Mouse (Mus musculus): ENCODE measurements at regions not wholly inside any gene's neighbourhood (a gene's known extent, or its start where the extent isn't known, plus 50 kb on each side); places are given as distances from the start of the nearest gene placed in this dataset.
"Not testable (repeated sequence)": the region's sequence is repeated elsewhere in the genome, so short reads cannot be mapped to it uniquely, and the experiment has no call there.

DNA sequence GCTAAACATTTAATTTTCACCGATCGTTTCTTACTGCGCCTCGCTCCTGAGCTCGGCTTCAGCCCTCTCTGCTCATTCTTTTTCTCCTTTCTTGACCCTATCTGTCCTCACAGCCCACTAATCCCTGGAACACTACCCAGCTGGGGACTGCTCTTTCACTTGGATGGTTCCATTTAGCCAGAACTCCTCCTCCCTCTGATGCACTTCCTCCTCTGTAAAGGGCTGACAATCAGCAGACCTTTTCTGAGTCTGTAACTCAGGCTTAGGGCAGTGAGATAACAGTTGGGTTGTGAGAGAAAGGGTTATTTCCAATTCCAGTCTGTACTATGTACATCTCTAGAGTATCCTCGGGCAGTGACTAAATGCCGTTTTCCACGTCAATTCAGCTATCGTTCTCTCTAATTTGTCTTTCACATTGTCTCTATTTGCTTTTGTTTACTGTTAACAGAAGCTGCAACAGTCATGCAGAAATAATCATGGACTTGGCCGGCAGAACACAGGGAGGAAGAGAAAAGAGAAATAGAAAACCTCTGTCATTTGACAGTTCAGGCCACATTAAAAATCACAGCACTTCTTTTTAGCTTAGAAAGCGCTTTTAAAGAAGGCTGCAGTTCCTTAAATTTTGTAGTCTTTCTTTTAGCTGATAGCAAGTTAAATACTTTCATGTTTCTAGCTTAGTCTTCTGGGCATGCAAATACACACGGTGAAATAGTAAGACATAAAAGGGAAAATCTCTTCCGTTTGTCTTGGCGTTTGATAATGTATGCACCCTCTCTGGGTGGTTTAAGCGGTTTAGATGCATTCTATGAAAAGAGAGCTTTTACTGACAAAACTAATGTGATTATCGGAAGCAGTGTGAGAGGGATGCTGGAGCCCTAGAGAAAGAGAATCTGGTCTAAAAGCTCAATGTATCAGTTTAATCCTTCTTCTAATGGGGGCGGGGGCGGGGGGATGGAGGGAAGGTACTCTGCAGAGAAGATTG is 94.7 kb upstream of the Fam181b start:
- Histone ChIP-seq H3K36me3 (ENCODE audit: control insufficient read depth, insufficient read depth, low read length) (no peaks in the 10 kb centered on the region), H3K4me1 (ENCODE audit: control insufficient read depth, insufficient read depth, low read length) (no peaks in the 10 kb centered on the region), H3K4me3 (ENCODE audit: low read length) (no peak overlapping the region), H3K9me3 (ENCODE audit: control insufficient read depth, low read length) (no peaks in the 10 kb centered on the region), H3K9ac (ENCODE audit: low read depth, low read length) (no peak overlapping the region), H3K4me2 (ENCODE audit: low read depth, low read length) (no peak overlapping the region), H3K27ac (ENCODE audit: low read length) (no peak overlapping the region), H3K27me3 (replicated peaks; ENCODE audit: control insufficient read depth, insufficient read depth, low read length) (no peaks in the 10 kb centered on the region)
- ATAC-seq, result peak; percentile 62; the same call in 1 of the 2 replicates
- 47% methylated on average over 18 of the region's 18 CpGs for WGBS

DNA sequence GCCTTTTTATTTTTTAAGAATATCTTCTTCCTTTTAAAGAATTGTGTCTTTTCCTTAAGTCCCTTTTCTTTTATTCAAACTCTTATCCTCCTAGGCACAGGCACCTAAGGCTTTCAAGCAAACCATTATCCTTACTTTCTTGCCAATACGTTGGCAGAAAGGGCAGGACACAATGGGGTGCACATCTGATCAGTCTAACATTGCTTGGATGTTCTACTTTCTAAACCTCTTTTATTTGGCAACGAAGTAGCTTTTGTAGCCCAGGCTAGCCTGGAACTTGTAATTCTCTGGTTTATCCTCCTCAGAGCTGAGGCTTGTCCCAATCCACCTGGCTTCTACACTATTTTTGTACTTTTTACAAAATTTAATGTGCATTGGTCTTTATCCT is 94.0 kb upstream of the Fam181b start:
- no peaks in the 10 kb centered on the region for H3K36me3 ChIP-seq (ENCODE audit: control insufficient read depth, insufficient read depth, low read length)
- H3K9me3 ChIP-seq (ENCODE audit: control insufficient read depth, low read length), result no peaks in the 10 kb centered on the region
- ATAC-seq, result no peak
- no peak overlapping the region for H3K4me2 ChIP-seq (ENCODE audit: low read depth, low read length)
- H3K9ac ChIP-seq (ENCODE audit: low read depth, low read length), result no peak overlapping the region
- H3K4me1 ChIP-seq (ENCODE audit: control insufficient read depth, insufficient read depth, low read length), result no peaks in the 10 kb centered on the region
- no peak overlapping the region for H3K27ac ChIP-seq (ENCODE audit: low read length)
- WGBS, result 79% methylated on average over 2 of the region's 2 CpGs
- H3K4me3 ChIP-seq (ENCODE audit: low read length), result no peak overlapping the region
- H3K27me3 ChIP-seq (replicated peaks; ENCODE audit: control insufficient read depth, insufficient read depth, low read length), result no peaks in the 10 kb centered on the region

DNA sequence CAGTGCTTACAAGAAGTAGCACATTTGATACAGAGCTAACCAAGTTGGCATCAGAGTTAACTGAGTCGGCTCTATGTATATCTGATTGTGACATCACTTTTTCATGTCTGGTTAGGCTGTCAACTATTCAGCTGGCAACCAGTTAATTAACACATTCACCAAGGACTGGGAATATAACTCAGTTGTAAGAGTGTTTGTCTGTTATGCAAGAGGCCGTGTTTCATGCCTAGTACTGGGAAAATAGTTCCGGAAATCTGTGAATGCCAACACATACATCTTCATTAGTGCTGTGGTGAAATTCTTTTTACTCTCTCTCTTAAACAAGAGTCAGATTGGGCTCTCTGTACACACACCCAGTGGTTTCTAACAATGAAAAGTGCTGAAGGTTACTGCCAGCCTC is 80.8 kb upstream of the Fam181b start:
- ATAC-seq, result no peak

DNA sequence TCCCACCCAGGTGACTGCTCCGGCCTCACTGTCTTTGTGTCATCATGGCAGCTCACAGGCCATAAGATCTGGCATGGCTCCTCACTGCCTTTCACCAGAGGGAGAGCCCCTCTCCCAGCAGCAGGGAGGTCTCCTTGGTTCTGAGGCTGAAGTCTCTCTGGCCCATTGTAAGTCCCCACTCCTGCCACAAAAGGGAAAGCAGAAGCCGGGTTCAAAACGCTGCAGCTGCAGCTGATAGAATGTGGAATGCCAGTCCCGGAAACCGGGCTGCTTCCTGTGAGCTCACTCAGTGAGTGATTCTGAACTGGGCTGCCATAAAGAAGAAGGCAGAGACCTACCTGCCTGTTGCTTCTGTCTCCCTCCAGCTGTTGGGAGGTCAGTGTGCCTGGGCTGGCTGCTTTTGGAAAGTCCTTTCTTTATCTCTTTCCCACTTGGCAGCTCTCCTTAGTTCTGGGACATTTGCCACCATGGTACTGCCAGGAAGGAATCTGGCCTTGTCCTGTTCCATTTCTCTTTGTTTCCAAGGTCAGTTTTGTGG is 72.9 kb upstream of the Fam181b start:
- H3K9ac ChIP-seq (ENCODE audit: low read depth, low read length); H3K4me2 ChIP-seq (ENCODE audit: low read depth, low read length); H3K27ac ChIP-seq (ENCODE audit: low read length); H3K36me3 ChIP-seq (ENCODE audit: control insufficient read depth, insufficient read depth, low read length); H3K9me3 ChIP-seq (ENCODE audit: control insufficient read depth, low read length); ATAC-seq; H3K4me3 ChIP-seq (ENCODE audit: low read length); H3K4me1 ChIP-seq (ENCODE audit: control insufficient read depth, insufficient read depth, low read length); H3K27me3 ChIP-seq (replicated peaks; ENCODE audit: control insufficient read depth, insufficient read depth, low read length): not testable (repeated sequence)
- 33% methylated on average over 5 of the region's 5 CpGs for WGBS

More for the DNA sequence above, 80.8 kb upstream of the Fam181b start:
- H3K36me3 ChIP-seq (ENCODE audit: control insufficient read depth, insufficient read depth, low read length), result no peaks in the 10 kb centered on the region
- no peak overlapping the region for H3K27ac ChIP-seq (ENCODE audit: low read length)
- H3K9me3 ChIP-seq (ENCODE audit: control insufficient read depth, low read length), result no peaks in the 10 kb centered on the region
- H3K4me2 ChIP-seq (ENCODE audit: low read depth, low read length), result no peak overlapping the region
- H3K4me3 ChIP-seq (ENCODE audit: low read length), result no peak overlapping the region
- no peaks in the 10 kb centered on the region for H3K4me1 ChIP-seq (ENCODE audit: control insufficient read depth, insufficient read depth, low read length)
- H3K9ac ChIP-seq (ENCODE audit: low read depth, low read length), result no peak overlapping the region
- no peaks in the 10 kb centered on the region for H3K27me3 ChIP-seq (replicated peaks; ENCODE audit: control insufficient read depth, insufficient read depth, low read length)
- 79% methylated on average over 3 of the region's 3 CpGs for WGBS

DNA sequence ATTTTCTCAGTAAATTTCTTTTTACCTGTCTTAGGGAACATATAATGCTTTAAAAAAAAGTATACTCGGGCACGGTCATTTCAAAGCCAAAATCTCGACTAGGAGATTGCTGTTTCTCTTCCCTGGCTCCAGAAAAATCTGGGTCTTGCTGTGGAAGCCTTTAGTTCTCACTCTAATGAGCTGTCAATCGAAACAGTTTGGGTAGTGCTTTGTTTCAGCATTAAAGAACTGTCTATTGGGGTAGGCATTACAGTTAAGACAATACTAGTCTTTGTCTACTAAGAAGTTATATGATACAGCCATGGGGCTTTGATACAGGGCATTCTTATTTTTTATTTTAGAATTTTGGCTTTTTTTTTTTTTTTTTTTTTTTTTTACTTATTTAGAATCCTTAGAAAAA is 71.9 kb upstream of the Fam181b start:
- no peak overlapping the region for H3K9ac ChIP-seq (ENCODE audit: low read depth, low read length)

DNA sequence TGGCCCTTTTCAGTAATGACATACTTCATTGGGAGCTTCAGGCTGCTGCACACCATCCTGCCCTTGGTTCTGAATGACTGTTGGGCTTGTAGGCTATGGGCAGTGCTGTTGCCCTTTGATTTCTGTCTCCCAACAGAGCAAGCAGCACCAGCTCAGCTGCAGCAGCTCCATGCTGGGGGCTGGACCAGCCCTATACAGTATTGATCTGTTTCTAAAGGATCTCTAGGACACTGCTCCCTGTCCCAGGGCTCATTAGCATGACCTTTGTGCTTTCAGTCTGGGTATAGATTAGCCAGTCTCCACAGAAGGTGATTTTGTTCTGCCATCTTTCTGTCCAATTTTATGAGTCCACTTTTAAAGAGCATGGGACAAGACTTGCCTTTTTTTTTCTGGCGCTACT is 60.3 kb upstream of the Fam181b start:
- Histone ChIP-seq H3K27ac (ENCODE audit: low read length) (no peak overlapping the region), H3K9ac (ENCODE audit: low read depth, low read length) (no peak overlapping the region), H3K36me3 (ENCODE audit: control insufficient read depth, insufficient read depth, low read length) (no peaks in the 10 kb centered on the region), H3K4me1 (ENCODE audit: control insufficient read depth, insufficient read depth, low read length) (no peaks in the 10 kb centered on the region), H3K9me3 (ENCODE audit: control insufficient read depth, low read length) (no peaks in the 10 kb centered on the region), H3K27me3 (replicated peaks; ENCODE audit: control insufficient read depth, insufficient read depth, low read length) (no peaks in the 10 kb centered on the region), H3K4me2 (ENCODE audit: low read depth, low read length) (no peak overlapping the region), H3K4me3 (ENCODE audit: low read length) (no peak overlapping the region)
- no peak for ATAC-seq
- 84% methylated on average over 1 of the region's 1 CpGs for WGBS

More for the DNA sequence above, 71.9 kb upstream of the Fam181b start:
- Histone ChIP-seq H3K4me3 (ENCODE audit: low read length) (no peak overlapping the region), H3K27ac (ENCODE audit: low read length) (no peak overlapping the region), H3K4me2 (ENCODE audit: low read depth, low read length) (no peak overlapping the region), H3K36me3 (ENCODE audit: control insufficient read depth, insufficient read depth, low read length) (no peaks in the 10 kb centered on the region), H3K4me1 (ENCODE audit: control insufficient read depth, insufficient read depth, low read length) (no peaks in the 10 kb centered on the region), H3K27me3 (replicated peaks; ENCODE audit: control insufficient read depth, insufficient read depth, low read length) (no peaks in the 10 kb centered on the region), H3K9me3 (ENCODE audit: control insufficient read depth, low read length) (no peaks in the 10 kb centered on the region)
- ATAC-seq, result no peak
- 77% methylated on average over 4 of the region's 4 CpGs for WGBS

DNA sequence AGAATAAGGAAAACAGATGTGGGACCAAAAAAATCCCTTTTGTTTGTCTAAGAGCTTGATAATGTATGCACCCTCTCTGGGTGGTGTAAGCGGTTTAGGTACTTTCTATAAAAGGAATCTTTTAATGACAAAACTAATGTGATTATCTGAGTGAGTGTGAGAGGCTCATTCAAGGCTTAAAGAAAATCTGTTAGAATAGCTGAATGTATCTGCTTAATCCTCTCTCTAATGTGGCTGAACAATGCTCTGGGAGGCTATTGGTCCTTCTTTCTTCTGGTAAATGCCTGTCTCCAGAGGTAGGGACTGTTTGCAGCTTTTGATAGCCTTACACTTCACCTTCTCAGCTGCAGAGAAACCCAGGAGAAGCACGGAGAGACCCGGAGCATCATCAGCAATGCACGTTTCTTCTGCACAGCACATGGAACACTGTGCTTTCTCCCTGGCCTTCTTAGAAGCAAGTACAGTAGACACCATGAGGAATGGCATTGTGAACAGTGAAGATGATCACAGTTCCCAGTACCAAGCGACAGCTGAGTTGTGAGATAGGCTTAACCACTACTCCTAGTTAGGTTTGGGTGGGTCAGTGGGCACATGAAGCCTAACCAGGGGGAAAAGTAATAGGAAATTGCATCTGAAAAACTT is 56.1 kb upstream of the Fam181b start:
- Histone ChIP-seq H3K9me3 (ENCODE audit: control insufficient read depth, low read length) (no peaks in the 10 kb centered on the region), H3K36me3 (ENCODE audit: control insufficient read depth, insufficient read depth, low read length) (no peaks in the 10 kb centered on the region), H3K4me1 (ENCODE audit: control insufficient read depth, insufficient read depth, low read length) (no peaks in the 10 kb centered on the region), H3K4me3 (ENCODE audit: low read length) (no peak overlapping the region), H3K9ac (ENCODE audit: low read depth, low read length) (no peak overlapping the region), H3K27ac (ENCODE audit: low read length) (no peak overlapping the region), H3K4me2 (ENCODE audit: low read depth, low read length) (no peak overlapping the region), H3K27me3 (replicated peaks; ENCODE audit: control insufficient read depth, insufficient read depth, low read length) (no peaks in the 10 kb centered on the region)
- no peak for ATAC-seq
- 61% methylated on average over 5 of the region's 5 CpGs for WGBS

DNA sequence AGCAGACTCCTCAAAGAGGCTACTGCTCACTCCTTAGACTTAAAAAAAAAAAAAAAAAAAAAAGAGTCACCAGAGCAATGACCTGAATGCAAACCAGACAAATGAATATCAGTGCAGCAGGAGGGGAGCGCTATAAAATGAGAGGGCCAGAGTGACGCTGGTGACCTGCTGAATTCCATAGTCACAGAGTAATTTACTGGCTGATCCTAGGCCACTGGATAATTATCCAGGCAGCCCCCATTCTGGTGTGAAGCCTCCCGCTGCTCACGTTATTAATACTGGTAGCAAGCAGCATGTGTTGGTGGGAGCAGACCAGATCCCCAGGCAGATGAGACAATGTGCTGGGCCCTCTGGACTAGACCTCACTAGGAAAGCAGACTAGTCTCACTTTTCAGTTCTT is 53.4 kb upstream of the Fam181b start:
- Histone ChIP-seq H3K9me3 (ENCODE audit: control insufficient read depth, low read length) (no peaks in the 10 kb centered on the region), H3K27ac (ENCODE audit: low read length) (no peak overlapping the region), H3K9ac (ENCODE audit: low read depth, low read length) (no peak overlapping the region), H3K27me3 (replicated peaks; ENCODE audit: control insufficient read depth, insufficient read depth, low read length) (no peaks in the 10 kb centered on the region), H3K36me3 (ENCODE audit: control insufficient read depth, insufficient read depth, low read length) (no peaks in the 10 kb centered on the region), H3K4me3 (ENCODE audit: low read length) (no peak overlapping the region), H3K4me2 (ENCODE audit: low read depth, low read length) (no peak overlapping the region), H3K4me1 (ENCODE audit: control insufficient read depth, insufficient read depth, low read length) (no peaks in the 10 kb centered on the region)
- 63% methylated on average over 4 of the region's 4 CpGs for WGBS
- no peak for ATAC-seq

All from intestine, embryonic 16.5 days (tissue).